Mouse (Mus musculus) myocyte (in vitro differentiated cells): Measurements from ENCODE around the gene Ring1.

Source experiments
- MAX ChIP-seq: IDR thresholded peaks from one replicate; pipeline ENCODE4 v1.6.1; 2011; ENCODE audit warnings: low read depth, mild to moderate bottlenecking, control low read depth
- MYOD1 ChIP-seq, 3 experiments: IDR thresholded peaks; one replicate each; pipeline ENCODE4 v1.6.1; 2011; ENCODE audit warnings: control low read depth in 2 of 3, low read depth in 2 of 3, mild to moderate bottlenecking in 2 of 3, moderate library complexity in 1 of 3; ENCODE audit not compliant: insufficient read length in 2 of 3, control insufficient read depth in 1 of 3
- POLR2A ChIP-seq: IDR thresholded peaks from one replicate; pipeline ENCODE4 v1.6.1; 2011; ENCODE audit warnings: low read depth, mild to moderate bottlenecking, control low read depth, moderate library complexity; ENCODE audit not compliant: insufficient read length
- POLR2AphosphoS2 ChIP-seq: IDR thresholded peaks from one replicate; pipeline ENCODE4 v1.6.1; 2011; ENCODE audit warnings: low read depth, control low read depth; ENCODE audit not compliant: insufficient read length
- SRF ChIP-seq: IDR thresholded peaks from one replicate; pipeline ENCODE4 v1.6.1; 2011; ENCODE audit warnings: low read depth; ENCODE audit not compliant: control insufficient read depth, insufficient read length

- peak in 2 of 3 experiments; percentile 3 to 17 for TF ChIP-seq MYOD1 (IDR thresholded peaks at IDR 0.05; ENCODE audit: control insufficient read depth in 1 of 3, insufficient read length in 2 of 3, low read depth in 2 of 3)
- peak; percentile 98 for TF ChIP-seq POLR2AphosphoS2
- peak; percentile 45 for TF ChIP-seq SRF
- TF ChIP-seq POLR2A, result peak; percentile 97
- TF ChIP-seq MAX, result no peak
These were observed at the start of gene Ring1 for GRCm38 (mm10) chr17:34024317-34024821.
